Mouse (Mus musculus) megakaryocyte, embryonic 14.5 days (primary cell): ENCODE data around the gene Pcyt1b. TPM values are rescaled to one million over a fixed set of nuclear protein-coding genes. Genes with fewer than 3 reads are reported as not detected.
A peak's percentile ranks its signal among the peaks of the same experiment; 100 is the strongest.

Experiments used
- H3K27me3 ChIP-seq: replicated peaks from 2 replicates; pipeline ENCODE3; 2012; ENCODE audit warnings: inconsistent platforms
- H3K36me3 ChIP-seq: replicated peaks from 2 replicates; pipeline ENCODE3; 2012; ENCODE audit warnings: low read length, inconsistent platforms, mixed read lengths
- H3K4me1 ChIP-seq: 2 replicates; pipeline ENCODE4 v1.6.1; 2012; ENCODE audit warnings: inconsistent platforms
- H3K4me3 ChIP-seq: replicated peaks from 2 replicates; pipeline ENCODE3; 2012; ENCODE audit warnings: moderate library complexity, mild to moderate bottlenecking, inconsistent platforms
- H3K9me3 ChIP-seq: 2 replicates; pipeline ENCODE4 v1.6.1; 2012; ENCODE audit warnings: inconsistent platforms
- FLI1 ChIP-seq: IDR thresholded peaks from 2 replicates; pipeline ENCODE4 v1.6.1; 2012; ENCODE audit warnings: low read length, inconsistent platforms, mixed read lengths
- GATA1 ChIP-seq: IDR thresholded peaks from 3 replicates; pipeline ENCODE4 v1.6.1; 2012; ENCODE audit warnings: mixed read lengths, low read length, inconsistent platforms, borderline replicate concordance
- polyA plus RNA-seq: library from polyadenylated mRNA; stranded (reverse); fragments of >175 nt; gene quantifications from 2 replicates; pipeline ENCODE4 v1.2.3, GENCODE M21; 2012; ENCODE audit warnings: low replicate concordance; ENCODE audit not compliant: insufficient read depth

The Pcyt1b gene
- 8.9 and 14.8 TPM in 2 replicates for polyA plus RNA-seq

DNA sequence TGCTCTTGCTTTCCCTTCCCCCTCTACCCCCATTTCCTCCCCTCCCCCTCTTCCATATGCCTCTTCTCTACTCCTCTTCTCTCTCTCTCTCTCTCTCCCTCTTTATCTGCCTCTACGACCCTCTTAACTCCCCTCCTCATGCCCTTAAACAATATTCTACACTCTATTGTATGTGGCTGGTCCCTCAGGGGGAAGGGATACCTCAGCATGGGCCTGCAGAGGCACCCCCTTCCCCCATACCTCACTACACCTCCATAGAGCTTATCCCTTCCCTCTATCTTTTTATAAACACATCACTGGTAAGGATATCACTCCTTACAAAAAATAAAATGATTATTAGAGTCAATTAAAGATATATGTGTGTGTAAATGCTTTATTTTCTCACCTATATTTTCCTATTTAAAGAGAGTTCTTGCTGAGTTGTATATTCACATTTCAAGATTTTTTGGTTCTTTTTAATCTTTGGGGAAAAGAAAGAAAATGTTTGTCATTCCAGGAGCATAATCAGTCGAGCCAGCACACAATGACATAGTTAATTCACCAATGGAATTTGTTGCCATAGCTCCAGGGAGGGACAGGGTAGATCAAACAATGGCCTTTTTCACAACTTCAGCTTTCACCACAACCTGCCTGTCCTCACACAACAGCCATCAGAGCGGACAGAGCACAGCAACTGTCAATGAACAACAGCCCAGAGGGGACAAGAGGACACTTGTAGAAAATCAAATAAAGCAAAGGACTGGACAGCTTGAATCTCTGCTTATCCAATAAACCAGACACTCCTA is at the start of gene Pcyt1b:
Gene Pcyt1b (plus strand): TSS at position 646 of the 785 bp plus-strand sequence.
- peaks cover 26% of the 10 kb centered on the region for H3K4me1 ChIP-seq
- H3K36me3 ChIP-seq = no peaks in the 10 kb centered on the region
- H3K4me3 ChIP-seq = peak within 1 kb of the TSS; percentile 71
- no peaks in the 10 kb centered on the region for H3K27me3 ChIP-seq
- TF ChIP-seq FLI1 = no peak
- TF ChIP-seq GATA1 = no peak
- no peaks in the 10 kb centered on the region for H3K9me3 ChIP-seq

GRCm38 (mm10) chrX:93630256-93630655 is 24.4 kb upstream of the Pcyt1b start:
- Histone ChIP-seq H3K4me1 (peaks cover 22% of the 10 kb centered on the region), H3K4me3 (peak overlapping the region; percentile 84), H3K36me3 (peaks cover 8% of the 10 kb centered on the region), H3K9me3 (peaks cover 4% of the 10 kb centered on the region; the same call in 1 of the 2 replicates), H3K27me3 (peaks cover 4% of the 10 kb centered on the region)
- no peak for TF ChIP-seq FLI1
- no peak for TF ChIP-seq GATA1

- TF ChIP-seq FLI1 = peak; percentile 28; the same call in 1 of the 2 replicates
- no peak for TF ChIP-seq GATA1
- Histone ChIP-seq H3K4me1 (peaks cover 24% of the 10 kb centered on the region), H3K9me3 (peaks cover 4% of the 10 kb centered on the region; the same call in 1 of the 2 replicates), H3K4me3 (peak within 1 kb of the TSS; percentile 96), H3K27me3 (peaks cover 4% of the 10 kb centered on the region), H3K36me3 (no peaks in the 10 kb centered on the region)
These were observed 22.8 kb upstream of the Pcyt1b start, which contains the start of gene Pola1 for GRCm38 (mm10) chrX:93631657-93632449. Gene Pola1 (minus strand): TSS chrX:93632155.

GRCm38 (mm10) chrX:93634861-93635375 is 19.7 kb upstream of the Pcyt1b start:
- no peaks in the 10 kb centered on the region for H3K36me3 ChIP-seq
- TF ChIP-seq GATA1 (no peak), FLI1 (no peak)
- H3K27me3 ChIP-seq = peaks cover 4% of the 10 kb centered on the region
- peak overlapping the region; percentile 40 for H3K4me3 ChIP-seq
- peaks cover 19% of the 10 kb centered on the region for H3K4me1 ChIP-seq
- peaks cover 4% of the 10 kb centered on the region; the same call in 1 of the 2 replicates for H3K9me3 ChIP-seq

DNA sequence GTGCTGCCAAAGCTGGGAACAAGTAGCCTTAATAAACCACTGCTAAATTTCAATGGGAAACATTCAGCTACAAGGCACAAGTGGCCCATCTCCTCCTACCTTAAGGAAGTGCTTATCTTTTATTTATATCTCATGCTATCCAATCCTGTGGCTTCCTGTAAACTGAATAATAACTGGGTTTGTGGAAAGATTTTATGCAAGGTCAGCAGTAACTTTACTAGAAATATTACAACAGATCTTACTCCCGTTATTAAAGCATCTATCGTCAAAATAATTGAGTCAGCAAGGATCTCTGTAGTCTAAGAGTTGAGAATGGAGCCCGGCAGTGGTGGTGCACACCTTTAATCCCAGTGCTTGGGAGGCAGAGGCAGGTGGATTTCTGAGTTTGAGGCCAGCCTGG is 11.1 kb upstream of the Pcyt1b start:
- Histone ChIP-seq H3K27me3 (peaks cover 2% of the 10 kb centered on the region), H3K4me3 (no peak overlapping the region)
- TF ChIP-seq FLI1 (no peak), GATA1 (no peak)

DNA sequence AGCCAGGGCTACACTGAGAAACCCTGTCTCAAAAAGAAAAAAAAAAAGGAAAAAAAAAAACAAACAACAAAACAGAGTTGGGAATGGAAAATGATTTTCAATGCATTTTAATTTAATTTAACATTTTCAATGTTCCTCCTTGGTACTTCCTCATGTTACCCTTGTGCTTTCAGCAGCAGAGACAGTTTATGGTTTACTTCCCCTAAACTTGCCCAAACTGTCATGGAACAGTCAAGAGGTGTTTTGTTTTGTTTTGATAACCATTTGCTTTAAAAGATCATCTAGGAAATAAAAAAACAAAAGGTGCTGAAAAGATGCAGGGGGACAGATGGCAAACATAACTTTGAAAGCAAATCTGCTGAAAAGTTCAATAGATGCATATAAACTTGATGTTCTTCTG is 10.6 kb upstream of the Pcyt1b start:
- no peak overlapping the region for H3K4me3 ChIP-seq
- no peaks in the 10 kb centered on the region for H3K9me3 ChIP-seq
- TF ChIP-seq FLI1 (no peak), GATA1 (no peak)
- H3K36me3 ChIP-seq = no peaks in the 10 kb centered on the region
- H3K27me3 ChIP-seq = peaks cover 2% of the 10 kb centered on the region
- H3K4me1 ChIP-seq = peaks cover 10% of the 10 kb centered on the region

More for the DNA sequence above, 11.1 kb upstream of the Pcyt1b start:
- Histone ChIP-seq H3K4me1 (peaks cover 10% of the 10 kb centered on the region), H3K36me3 (no peaks in the 10 kb centered on the region), H3K9me3 (no peaks in the 10 kb centered on the region)

DNA sequence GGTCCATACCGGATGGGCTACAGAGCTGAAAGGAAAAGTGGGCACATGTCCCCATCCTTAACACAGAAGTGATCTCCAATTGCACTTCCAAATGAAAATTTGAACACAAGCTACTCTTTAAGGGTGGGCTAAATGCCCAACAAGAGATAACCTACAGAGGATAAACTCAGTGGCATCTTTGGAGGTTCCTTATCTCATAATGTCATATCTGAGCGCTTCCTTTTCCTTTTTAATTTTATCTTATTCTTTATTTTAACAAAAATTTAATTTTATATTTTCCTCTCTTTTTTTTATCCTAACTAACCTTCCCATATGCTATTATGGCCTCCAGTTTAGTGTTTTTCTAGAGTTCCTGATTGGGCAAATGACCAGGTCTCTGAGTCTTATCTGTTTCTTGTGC is 3.9 kb upstream of the Pcyt1b start:
- Histone ChIP-seq H3K36me3 (no peaks in the 10 kb centered on the region), H3K27me3 (no peaks in the 10 kb centered on the region), H3K9me3 (no peaks in the 10 kb centered on the region), H3K4me1 (peaks cover 36% of the 10 kb centered on the region), H3K4me3 (no peak overlapping the region)
- TF ChIP-seq FLI1 (no peak), GATA1 (no peak)

GRCm38 (mm10) chrX:93655153-93655552 is 490 bp downstream of the Pcyt1b start:
- TF ChIP-seq GATA1 = no peak
- no peak for TF ChIP-seq FLI1
- no peaks in the 10 kb centered on the region for H3K9me3 ChIP-seq
- H3K4me3 ChIP-seq = peak overlapping the region; percentile 71
- no peaks in the 10 kb centered on the region for H3K36me3 ChIP-seq
- peaks cover 22% of the 10 kb centered on the region for H3K4me1 ChIP-seq
- H3K27me3 ChIP-seq = no peaks in the 10 kb centered on the region

DNA sequence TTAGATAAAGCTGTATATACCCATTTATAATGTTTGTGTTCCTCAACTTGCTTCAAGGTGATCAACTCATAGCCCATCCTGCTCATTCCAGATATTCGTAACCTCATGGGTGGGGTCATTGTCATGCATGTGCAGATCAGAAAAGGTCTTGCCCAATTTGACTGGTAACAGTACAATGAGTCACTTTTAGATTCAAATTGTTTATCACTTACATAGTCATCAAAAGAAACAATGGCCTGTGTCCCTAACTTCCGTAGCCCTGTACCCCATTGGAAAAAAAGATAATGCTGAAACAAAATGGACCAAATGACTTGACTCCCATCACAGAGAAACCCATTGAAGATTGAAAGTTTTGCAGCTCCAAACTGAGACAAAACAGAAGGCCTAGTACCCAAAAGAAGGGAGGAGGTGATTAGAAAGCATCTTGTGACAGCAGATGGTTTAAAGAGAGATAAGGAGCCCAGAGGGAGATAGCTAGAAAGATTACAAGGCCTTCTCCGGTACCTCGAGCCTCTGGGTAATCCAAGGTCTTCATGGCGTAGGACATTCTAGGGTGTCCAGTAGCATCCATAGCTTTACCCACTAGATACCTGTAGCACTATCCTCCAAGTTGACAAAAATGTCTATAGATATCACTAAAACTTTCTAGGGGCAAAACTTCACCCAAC is 9.4 kb downstream of the Pcyt1b start:
- Histone ChIP-seq H3K4me1 (peaks cover 4% of the 10 kb centered on the region; the same call in 1 of the 2 replicates), H3K36me3 (no peaks in the 10 kb centered on the region), H3K9me3 (no peaks in the 10 kb centered on the region), H3K27me3 (no peaks in the 10 kb centered on the region), H3K4me3 (no peak overlapping the region)
- no peak for TF ChIP-seq FLI1
- no peak for TF ChIP-seq GATA1
